Mouse (Mus musculus) lung, embryonic 16.5 days (tissue): ENCODE results near the gene Dppa5a. TPM values are rescaled to one million over a fixed set of nuclear protein-coding genes. Genes with fewer than 3 reads are reported as not detected.
A peak's percentile ranks its signal among the peaks of the same experiment; 100 is the strongest.
"Not testable (repeated sequence)": the region's sequence is repeated elsewhere in the genome, so short reads cannot be mapped to it uniquely, and the experiment has no call there.

Experiments used
- ATAC-seq: fragments of 200-750 bp; cut with Nextera tagmentation; 2 replicates; pipeline ENCODE4 v1.8.0; 2017; ENCODE audit warnings: low read depth, mild to moderate bottlenecking, moderate library complexity
- H3K27ac ChIP-seq: fragments of 300-500 bp; sonication (generic); 2 replicates; pipeline ENCODE4 v1.5.1; 2014; ENCODE audit warnings: mild to moderate bottlenecking, control low read depth, low read length
- H3K27me3 ChIP-seq: fragments of 300-500 bp; sonication (generic); 2 replicates; pipeline ENCODE4 v1.6.1; 2014; ENCODE audit warnings: low read depth, low read length, mixed read lengths; ENCODE audit not compliant: control insufficient read depth, insufficient read depth
- H3K36me3 ChIP-seq: fragments of 300-500 bp; sonication (generic); 2 replicates; pipeline ENCODE4 v1.6.1; 2014; ENCODE audit warnings: low read length; ENCODE audit not compliant: control insufficient read depth, insufficient read depth
- H3K4me1 ChIP-seq: fragments of 300-500 bp; sonication (generic); replicated peaks from 2 replicates; pipeline ENCODE4 v1.6.1; 2014; ENCODE audit warnings: low read length, mixed read lengths; ENCODE audit not compliant: control insufficient read depth, insufficient read depth
- H3K4me2 ChIP-seq: fragments of 300-500 bp; sonication (generic); 2 replicates; pipeline ENCODE4 v1.6.1; 2014; ENCODE audit warnings: low read depth, low read length, control low read depth
- H3K4me3 ChIP-seq: fragments of 300-500 bp; sonication (generic); 2 replicates; pipeline ENCODE4 v1.5.1; 2014; ENCODE audit warnings: mild to moderate bottlenecking, low read length, control low read depth
- H3K9ac ChIP-seq: fragments of 300-500 bp; sonication (generic); 2 replicates; pipeline ENCODE4 v1.6.1; 2014; ENCODE audit warnings: low read length, control low read depth
- H3K9me3 ChIP-seq: fragments of 300-500 bp; sonication (generic); 2 replicates; pipeline ENCODE4 v1.6.1; 2016; ENCODE audit warnings: low read length; ENCODE audit not compliant: control insufficient read depth
- WGBS: fragments of 180-500 bp; shearing (Covaris S2); extraction: QIAGEN DNeasy Blood & Tissue Kit; methylation state at CpG from one replicate; pipeline ENCODE4 v1.1.7; 2014; 5-methylcytosine and 5-hydroxymethylcytosine counted together
- polyA plus RNA-seq: library from polyadenylated mRNA; unstranded; fragments of >200 nt; fragmentation: Nextera tagmentation; extraction: Ambion mirVana; gene quantifications from 2 replicates; pipeline ENCODE4 v1.2.1, GENCODE M21; 2015

Dppa5a gene
- polyA plus RNA-seq: 0.44 TPM in 1 of 2 replicates, not detected in the other

GRCm38 (mm10) chr9:78367959-78368358 is at the start of gene Dppa5a:
Dppa5a (minus strand) TSS chr9:78368177.
- H3K27ac ChIP-seq, H3K27me3 ChIP-seq, H3K9ac ChIP-seq, H3K9me3 ChIP-seq, H3K4me1 ChIP-seq, ATAC-seq, H3K4me2 ChIP-seq, H3K4me3 ChIP-seq, H3K36me3 ChIP-seq: not testable (repeated sequence)
- WGBS: 84% methylated on average over 16 of the region's 16 CpGs

DNA sequence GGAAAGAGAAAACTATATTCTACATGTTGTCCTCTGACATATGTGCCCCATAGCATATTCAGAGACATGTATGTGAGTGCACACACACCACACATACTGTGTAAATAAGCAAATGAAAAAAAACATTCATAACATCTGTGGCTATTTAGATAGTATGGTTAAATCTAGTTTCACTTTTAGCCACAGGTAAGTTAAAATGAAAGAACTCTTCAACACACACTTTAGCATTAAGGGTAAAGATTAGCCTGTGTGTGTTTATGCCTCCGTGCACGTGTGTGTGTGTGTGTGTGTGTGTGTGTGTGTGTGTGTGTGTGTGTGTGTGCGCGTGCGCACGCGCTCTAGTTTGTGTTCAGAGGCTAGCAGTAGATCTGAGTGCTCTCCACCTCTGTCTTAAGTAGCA is 33.6 kb upstream of the Dppa5a start:
- Histone ChIP-seq H3K4me1 (no peaks in the 10 kb centered on the region), H3K9me3 (no peaks in the 10 kb centered on the region), H3K27me3 (peaks cover 8% of the 10 kb centered on the region), H3K36me3 (no peaks in the 10 kb centered on the region), H3K4me2 (no peak overlapping the region), H3K9ac (no peak overlapping the region), H3K27ac (no peak overlapping the region), H3K4me3 (no peak overlapping the region)
- no peak for ATAC-seq
- 87% methylated on average over 7 of the region's 7 CpGs for WGBS

- H3K9me3 ChIP-seq: no peaks in the 10 kb centered on the region
- H3K27ac ChIP-seq: no peak overlapping the region
- ATAC-seq: no peak
- H3K4me3 ChIP-seq: no peak overlapping the region
- peaks cover 6% of the 10 kb centered on the region for H3K4me1 ChIP-seq
- no peak overlapping the region for H3K9ac ChIP-seq
- no peak overlapping the region for H3K4me2 ChIP-seq
- 50% methylated on average over 5 of the region's 5 CpGs for WGBS
- peaks cover 19% of the 10 kb centered on the region for H3K27me3 ChIP-seq
- no peaks in the 10 kb centered on the region for H3K36me3 ChIP-seq
Measured at GRCm38 (mm10) chr9:78400570-78400969, 32.6 kb upstream of the Dppa5a start.

DNA sequence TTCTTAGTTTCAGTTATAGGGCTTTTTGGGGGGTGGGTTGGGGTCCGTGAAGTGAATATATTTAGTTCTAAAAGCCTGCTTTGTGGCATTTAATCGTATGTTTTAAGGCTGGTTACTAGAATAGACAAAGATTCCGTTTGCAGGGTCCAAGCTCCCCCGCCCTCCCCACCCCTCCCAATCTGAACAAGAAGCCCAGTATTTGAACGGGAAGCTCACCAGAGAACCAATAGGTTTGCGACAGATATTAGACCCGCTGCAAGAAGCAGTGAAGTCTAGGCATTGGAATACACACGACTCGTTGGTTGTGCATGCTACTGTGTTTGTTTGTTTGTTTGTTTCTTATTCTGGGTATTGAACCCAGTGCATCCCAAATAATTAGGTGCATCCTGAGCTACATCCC is 28.5 kb upstream of the Dppa5a start:
- no peaks in the 10 kb centered on the region for H3K9me3 ChIP-seq
- H3K27ac ChIP-seq: no peak overlapping the region
- H3K4me2 ChIP-seq: no peak overlapping the region
- H3K4me1 ChIP-seq: peaks cover 6% of the 10 kb centered on the region
- H3K36me3 ChIP-seq: no peaks in the 10 kb centered on the region
- no peak overlapping the region for H3K9ac ChIP-seq
- peaks cover 43% of the 10 kb centered on the region for H3K27me3 ChIP-seq
- WGBS: 53% methylated on average over 9 of the region's 9 CpGs
- no peak overlapping the region for H3K4me3 ChIP-seq
- ATAC-seq: no peak

GRCm38 (mm10) chr9:78395630-78396351 is 27.8 kb upstream of the Dppa5a start, which contains the start of gene Ddx43:
Ddx43 (plus strand) TSS chr9:78395777.
- H3K36me3 ChIP-seq: no peaks in the 10 kb centered on the region
- H3K9ac ChIP-seq: peak within 1 kb of the TSS; percentile 55
- 1% methylated on average over 67 of the region's 93 CpGs for WGBS
- H3K9me3 ChIP-seq: no peaks in the 10 kb centered on the region
- ATAC-seq: peak; percentile 94
- peaks cover 43% of the 10 kb centered on the region for H3K27me3 ChIP-seq
- peaks cover 6% of the 10 kb centered on the region for H3K4me1 ChIP-seq
- H3K4me2 ChIP-seq: peak within 1 kb of the TSS; percentile 71
- peak within 1 kb of the TSS; percentile 49 for H3K4me3 ChIP-seq
- no peak within 1 kb of the TSS for H3K27ac ChIP-seq

- H3K9ac ChIP-seq: no peak overlapping the region
- H3K27me3 ChIP-seq: peaks cover 43% of the 10 kb centered on the region
- WGBS: 37% methylated on average over 11 of the region's 11 CpGs
- no peaks in the 10 kb centered on the region for H3K36me3 ChIP-seq
- ATAC-seq: no peak
- peak overlapping the region; percentile 71 for H3K4me2 ChIP-seq
- no peak overlapping the region for H3K27ac ChIP-seq
- peak overlapping the region; percentile 49 for H3K4me3 ChIP-seq
- H3K9me3 ChIP-seq: no peaks in the 10 kb centered on the region
- H3K4me1 ChIP-seq: peaks cover 6% of the 10 kb centered on the region
Measured at GRCm38 (mm10) chr9:78395244-78395629, 27.3 kb upstream of the Dppa5a start.

DNA sequence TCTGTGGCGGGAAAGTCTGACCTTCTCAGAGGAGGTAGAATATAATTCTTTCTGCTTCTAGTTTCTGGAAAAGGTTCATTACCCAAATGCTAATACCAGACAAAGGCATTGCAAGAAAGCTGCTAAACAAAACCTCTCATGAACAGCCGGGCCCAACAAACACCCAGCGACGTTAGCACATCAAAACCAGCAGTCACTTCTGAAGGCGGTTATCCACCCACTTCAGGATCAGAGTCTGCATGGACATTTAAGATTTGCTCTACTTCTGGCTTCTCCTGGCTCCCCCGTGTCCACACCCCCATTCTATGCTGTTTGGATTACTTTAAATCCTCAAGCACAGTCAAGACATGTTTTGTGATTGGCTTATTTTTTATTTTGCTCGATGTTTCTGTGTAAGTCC is 26.6 kb upstream of the Dppa5a start:
- no peak for ATAC-seq
- peaks cover 43% of the 10 kb centered on the region for H3K27me3 ChIP-seq
- no peak overlapping the region for H3K4me2 ChIP-seq
- H3K9ac ChIP-seq: no peak overlapping the region
- H3K9me3 ChIP-seq: no peaks in the 10 kb centered on the region
- H3K36me3 ChIP-seq: no peaks in the 10 kb centered on the region
- H3K27ac ChIP-seq: no peak overlapping the region
- no peak overlapping the region for H3K4me3 ChIP-seq
- 64% methylated on average over 7 of the region's 7 CpGs for WGBS
- peaks cover 6% of the 10 kb centered on the region for H3K4me1 ChIP-seq

DNA sequence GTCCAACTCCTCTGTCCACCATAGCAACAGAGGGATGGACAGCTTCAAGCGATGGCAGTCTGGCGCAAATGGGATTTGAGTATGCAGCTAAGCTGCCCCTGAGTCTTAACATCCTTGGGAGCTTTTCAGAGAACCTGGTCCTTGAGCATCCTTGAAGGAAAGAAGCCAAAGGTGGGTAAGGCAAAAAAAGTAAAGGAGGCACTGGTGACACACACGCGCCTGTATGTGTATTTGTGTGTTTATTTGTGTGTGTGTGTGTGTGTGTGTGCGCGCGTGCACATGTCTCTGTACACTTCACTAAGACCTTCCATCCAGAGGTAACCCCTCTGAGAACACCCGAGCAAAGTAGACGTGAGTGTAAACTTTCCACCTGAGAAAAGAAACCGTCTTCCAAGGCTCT is 25.8 kb upstream of the Dppa5a start:
- H3K36me3 ChIP-seq: no peaks in the 10 kb centered on the region
- no peak overlapping the region for H3K27ac ChIP-seq
- H3K4me3 ChIP-seq: no peak overlapping the region
- peaks cover 6% of the 10 kb centered on the region for H3K4me1 ChIP-seq
- peaks cover 43% of the 10 kb centered on the region for H3K27me3 ChIP-seq
- H3K9ac ChIP-seq: no peak overlapping the region
- 77% methylated on average over 10 of the region's 10 CpGs for WGBS
- no peak for ATAC-seq
- no peak overlapping the region for H3K4me2 ChIP-seq
- H3K9me3 ChIP-seq: no peaks in the 10 kb centered on the region

DNA sequence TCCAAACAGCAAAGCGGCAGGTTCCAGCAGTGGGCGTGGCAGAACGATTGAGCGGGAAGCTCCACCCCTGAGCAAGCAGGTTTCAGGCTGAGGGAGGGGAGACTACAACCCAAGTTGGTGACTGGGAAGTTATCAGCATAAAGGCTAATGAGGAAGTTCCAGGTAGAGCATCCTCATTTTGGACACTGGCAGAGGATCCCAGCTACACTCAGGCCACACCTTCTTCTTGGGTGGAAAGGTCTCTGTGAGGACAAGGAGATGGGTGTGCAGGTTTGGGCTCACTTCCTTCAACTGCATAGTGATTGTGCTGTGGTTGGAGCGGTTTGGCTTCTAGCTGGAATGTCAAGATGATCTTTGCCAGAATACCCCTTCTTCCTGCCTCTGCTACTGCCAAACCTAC is 22.0 kb upstream of the Dppa5a start:
- no peak overlapping the region for H3K27ac ChIP-seq
- ATAC-seq: no peak
- no peak overlapping the region for H3K4me2 ChIP-seq
- no peak overlapping the region for H3K9ac ChIP-seq
- 37% methylated on average over 5 of the region's 5 CpGs for WGBS
- peaks cover 18% of the 10 kb centered on the region for H3K27me3 ChIP-seq
- H3K4me3 ChIP-seq: no peak overlapping the region
- H3K36me3 ChIP-seq: no peaks in the 10 kb centered on the region
- no peaks in the 10 kb centered on the region for H3K9me3 ChIP-seq
- no peaks in the 10 kb centered on the region for H3K4me1 ChIP-seq
